Mouse (Mus musculus) liver, postnatal 0 days (tissue): ENCODE data around the gene Tmprss11b.

Experiments used
- CTCF ChIP-seq: sonication (generic); IDR thresholded peaks from 2 replicates; pipeline ENCODE4 v1.5.1; 2016; ENCODE audit warnings: antibody characterized with exemption, low read depth
- EP300 ChIP-seq: IDR thresholded peaks from 2 replicates; pipeline ENCODE4 v1.6.1; 2016; ENCODE audit warnings: antibody characterized with exemption, low read depth, mild to moderate bottlenecking

GRCm38 (mm10) chr5:86632324-86632723 lies 43.8 kb downstream of the Tmprss11b start, which contains the start of gene Tmprss11f:
- TF ChIP-seq CTCF (no peak), EP300 (no peak)
